Mouse (Mus musculus) embryo, embryonic 11 days (tissue): ENCODE measurements around the gene Meiob.

Experiments
- DNase-seq: peaks from one replicate; pipeline ENCODE4 v3.0.0-alpha.2; 2015

Meiob gene

GRCm38 (mm10) chr17:24821351-24822280, 17.5 kb downstream of the Meiob start:
- no peak for DNase-seq

GRCm38 (mm10) chr17:24839842-24840241, 35.8 kb downstream of the Meiob start, which contains the start of gene Hagh:
Gene Hagh, plus strand, starts transcription at chr17:24840143.
- DNase-seq, result no peak

GRCm38 (mm10) chr17:24840341-24840740, 36.3 kb downstream of the Meiob start:
- no peak for DNase-seq

- no peak for DNase-seq
Observed at GRCm38 (mm10) chr17:24841133-24841532, 37.0 kb downstream of the Meiob start.

GRCm38 (mm10) chr17:24842631-24843030, 38.5 kb downstream of the Meiob start:
- no peak for DNase-seq

GRCm38 (mm10) chr17:24844525-24844924, 40.4 kb downstream of the Meiob start:
- DNase-seq, result no peak

GRCm38 (mm10) chr17:24847386-24847785, 43.3 kb downstream of the Meiob start:
- no peak for DNase-seq

- DNase-seq, result no peak
Observed at GRCm38 (mm10) chr17:24848600-24849031, 44.5 kb downstream of the Meiob start.

- no peak for DNase-seq
Observed at GRCm38 (mm10) chr17:24849733-24850064, 45.6 kb downstream of the Meiob start.

GRCm38 (mm10) chr17:24850065-24850772, 46.1 kb downstream of the Meiob start, which contains the start of gene Fahd1:
Gene Fahd1, minus strand, starts transcription at chr17:24850364.
- peak; percentile 97 for DNase-seq

- DNase-seq, result no peak
Observed at GRCm38 (mm10) chr17:24850773-24851127, 46.7 kb downstream of the Meiob start.

GRCm38 (mm10) chr17:24851381-24852125, 47.5 kb downstream of the Meiob start:
- DNase-seq, result no peak

GRCm38 (mm10) chr17:24855838-24856464, 51.9 kb downstream of the Meiob start:
- DNase-seq, result no peak

GRCm38 (mm10) chr17:24856589-24856988, 52.5 kb downstream of the Meiob start:
- no peak for DNase-seq

- no peak for DNase-seq
Observed at GRCm38 (mm10) chr17:24857831-24858470, 53.9 kb downstream of the Meiob start.

GRCm38 (mm10) chr17:24858967-24859366, 54.9 kb downstream of the Meiob start:
- DNase-seq, result no peak

GRCm38 (mm10) chr17:24860076-24860475, 56.0 kb downstream of the Meiob start:
- no peak for DNase-seq

- DNase-seq, result no peak
Observed at GRCm38 (mm10) chr17:24861785-24862184, 57.7 kb downstream of the Meiob start.

- no peak for DNase-seq
Observed at GRCm38 (mm10) chr17:24865776-24866175, 61.7 kb downstream of the Meiob start, which contains the start of gene Igfals. Gene Igfals, plus strand, starts transcription at chr17:24865997.

- no peak for DNase-seq
Observed at GRCm38 (mm10) chr17:24867914-24868313, 63.8 kb downstream of the Meiob start.

- no peak for DNase-seq
Observed at GRCm38 (mm10) chr17:24873695-24874404, 69.8 kb downstream of the Meiob start.

- no peak for DNase-seq
Observed at GRCm38 (mm10) chr17:24874405-24874745, 70.3 kb downstream of the Meiob start.
